Mouse (Mus musculus) heart, embryonic 10.5 days (tissue): ENCODE data around the gene Ankrd44. TPM values are rescaled to one million over a fixed set of nuclear protein-coding genes. Genes with fewer than 3 reads are reported as not detected.

Experiments used
- DNase-seq: peaks from one replicate; pipeline ENCODE4 v3.0.0-alpha.2; 2017; ENCODE audit warnings: low spot score
- H3K27ac ChIP-seq: fragments of 300-500 bp; sonication (generic); 2 replicates; pipeline ENCODE4 v1.5.1; 2016; ENCODE audit warnings: mild to moderate bottlenecking
- H3K27me3 ChIP-seq: fragments of 300-500 bp; sonication (generic); 2 replicates; pipeline ENCODE4 v1.6.1; 2016; ENCODE audit warnings: mild to moderate bottlenecking; ENCODE audit not compliant: poor library complexity, insufficient read depth, severe bottlenecking
- H3K36me3 ChIP-seq: fragments of 300-500 bp; sonication (generic); 2 replicates; pipeline ENCODE4 v1.6.1; 2016; ENCODE audit warnings: mild to moderate bottlenecking, moderate library complexity
- H3K4me1 ChIP-seq: fragments of 300-500 bp; sonication (generic); 2 replicates; pipeline ENCODE4 v1.6.1; 2016; ENCODE audit warnings: mild to moderate bottlenecking
- H3K4me3 ChIP-seq: fragments of 300-500 bp; sonication (generic); 2 replicates; pipeline ENCODE4 v1.5.1; 2016; ENCODE audit warnings: mild to moderate bottlenecking, moderate library complexity
- H3K9me3 ChIP-seq: fragments of 300-500 bp; sonication (generic); 2 replicates; pipeline ENCODE4 v1.6.1; 2016; ENCODE audit warnings: mild to moderate bottlenecking, moderate library complexity
- WGBS: fragments of 180-500 bp; shearing (Covaris S2); methylation state at CpG from one replicate; pipeline ENCODE4 v1.1.7; 2016; 5-methylcytosine and 5-hydroxymethylcytosine counted together
- polyA plus RNA-seq: library from polyadenylated mRNA; unstranded; fragments of >200 nt; fragmentation: Nextera tagmentation; extraction: Ambion mirVana; gene quantifications from 2 replicates; pipeline ENCODE4 v1.2.1, GENCODE M21; 2016

Gene Ankrd44
- polyA plus RNA-seq, 1 experiment from 2014 or later, result 10.9 TPM

GRCm38 (mm10) chr1:54829681-54830213, 96.4 kb downstream of the Ankrd44 start:
- Histone ChIP-seq H3K9me3 (no peaks in the 10 kb centered on the region), H3K4me3 (no peak overlapping the region), H3K36me3 (no peaks in the 10 kb centered on the region), H3K4me1 (peaks cover 31% of the 10 kb centered on the region), H3K27ac (no peak overlapping the region; the same call in 1 of the 2 replicates), H3K27me3 (no peaks in the 10 kb centered on the region)
- DNase-seq, result no peak
- 48% methylated on average over 5 of the region's 5 CpGs for WGBS

DNA sequence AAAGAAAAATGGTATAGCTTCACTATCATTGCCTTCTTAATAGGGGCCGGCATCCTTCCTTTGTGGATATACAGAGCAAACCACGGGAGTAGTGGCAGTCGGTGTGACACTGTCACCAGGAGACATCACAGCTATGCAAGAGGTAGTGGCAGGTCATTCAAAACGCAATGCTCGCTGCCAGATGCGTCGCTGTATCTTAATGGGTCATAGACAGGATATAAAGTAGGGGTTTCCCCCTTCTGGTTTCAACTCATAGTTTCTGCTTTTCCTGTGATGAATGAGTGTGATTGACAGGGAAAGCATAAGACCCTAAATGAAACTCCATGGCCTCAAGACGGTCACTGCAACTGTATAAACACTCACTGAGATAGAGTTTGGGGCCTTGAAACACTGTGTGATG, 98.4 kb downstream of the Ankrd44 start:
- H3K9me3 ChIP-seq, result no peaks in the 10 kb centered on the region
- no peaks in the 10 kb centered on the region for H3K36me3 ChIP-seq
- no peak overlapping the region for H3K27ac ChIP-seq
- H3K27me3 ChIP-seq, result no peaks in the 10 kb centered on the region
- 78% methylated on average over 8 of the region's 8 CpGs for whole genome bisulfite sequencing
- no peak overlapping the region for H3K4me3 ChIP-seq
- H3K4me1 ChIP-seq, result peaks cover 31% of the 10 kb centered on the region
- no peak for DNase-seq

DNA sequence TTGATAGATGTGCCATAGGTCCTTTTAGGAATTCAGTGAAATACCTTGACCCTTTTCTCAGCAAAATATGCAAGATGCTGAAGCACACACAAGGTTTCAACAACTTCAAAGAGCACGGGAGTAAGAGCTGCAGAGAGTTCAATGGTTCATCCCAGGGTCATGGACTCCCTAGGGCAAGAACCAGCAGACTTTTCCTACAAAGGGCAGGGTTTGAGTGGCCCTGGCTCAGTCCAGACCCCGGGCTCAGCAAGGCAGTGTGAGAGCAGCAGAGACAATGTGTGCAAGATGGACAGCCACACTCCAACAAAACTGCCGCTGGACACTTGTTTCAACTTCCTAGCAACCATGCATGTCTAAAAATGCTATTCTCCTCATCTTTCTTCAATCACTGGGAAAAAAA, 98.8 kb downstream of the Ankrd44 start:
- Histone ChIP-seq H3K4me1 (peaks cover 31% of the 10 kb centered on the region), H3K27ac (no peak overlapping the region), H3K4me3 (no peak overlapping the region), H3K27me3 (no peaks in the 10 kb centered on the region), H3K9me3 (no peaks in the 10 kb centered on the region), H3K36me3 (no peaks in the 10 kb centered on the region)
- WGBS, result 73% methylated on average over 3 of the region's 3 CpGs
- DNase-seq, result no peak

DNA sequence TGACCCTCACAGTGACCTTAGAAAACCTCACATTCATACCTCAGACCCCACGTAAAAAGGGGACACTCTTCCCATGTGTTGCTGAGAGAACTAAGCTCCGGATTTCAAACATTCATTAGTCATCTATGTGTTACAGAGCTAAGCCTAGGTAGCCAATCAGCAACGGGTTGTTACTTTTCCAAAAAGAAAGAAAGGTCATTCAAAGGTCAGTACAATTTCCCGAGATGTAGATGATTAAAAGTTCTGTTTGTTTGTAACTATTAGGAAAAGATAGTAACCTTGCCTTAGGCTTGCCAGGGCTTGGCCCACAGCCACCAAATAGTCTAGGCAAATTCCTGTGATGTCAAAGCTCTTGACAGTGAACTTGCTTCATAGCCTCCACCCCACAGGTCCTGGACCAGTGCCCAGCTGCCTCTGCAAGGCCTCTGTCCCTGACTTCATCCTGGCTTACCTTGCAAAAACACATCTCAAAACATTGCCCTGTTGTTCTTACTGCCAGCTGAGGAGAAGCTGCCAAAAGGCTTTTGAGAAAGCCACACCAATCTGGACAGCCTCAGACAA, 99.7 kb downstream of the Ankrd44 start:
- no peak overlapping the region for H3K4me3 ChIP-seq
- peak overlapping the region; percentile 47; the same call in 1 of the 2 replicates for H3K27ac ChIP-seq
- no peaks in the 10 kb centered on the region for H3K27me3 ChIP-seq
- 61% methylated on average over 4 of the region's 4 CpGs for WGBS
- no peaks in the 10 kb centered on the region for H3K36me3 ChIP-seq
- no peak for DNase-seq
- H3K4me1 ChIP-seq, result peaks cover 31% of the 10 kb centered on the region
- no peaks in the 10 kb centered on the region for H3K9me3 ChIP-seq

DNA sequence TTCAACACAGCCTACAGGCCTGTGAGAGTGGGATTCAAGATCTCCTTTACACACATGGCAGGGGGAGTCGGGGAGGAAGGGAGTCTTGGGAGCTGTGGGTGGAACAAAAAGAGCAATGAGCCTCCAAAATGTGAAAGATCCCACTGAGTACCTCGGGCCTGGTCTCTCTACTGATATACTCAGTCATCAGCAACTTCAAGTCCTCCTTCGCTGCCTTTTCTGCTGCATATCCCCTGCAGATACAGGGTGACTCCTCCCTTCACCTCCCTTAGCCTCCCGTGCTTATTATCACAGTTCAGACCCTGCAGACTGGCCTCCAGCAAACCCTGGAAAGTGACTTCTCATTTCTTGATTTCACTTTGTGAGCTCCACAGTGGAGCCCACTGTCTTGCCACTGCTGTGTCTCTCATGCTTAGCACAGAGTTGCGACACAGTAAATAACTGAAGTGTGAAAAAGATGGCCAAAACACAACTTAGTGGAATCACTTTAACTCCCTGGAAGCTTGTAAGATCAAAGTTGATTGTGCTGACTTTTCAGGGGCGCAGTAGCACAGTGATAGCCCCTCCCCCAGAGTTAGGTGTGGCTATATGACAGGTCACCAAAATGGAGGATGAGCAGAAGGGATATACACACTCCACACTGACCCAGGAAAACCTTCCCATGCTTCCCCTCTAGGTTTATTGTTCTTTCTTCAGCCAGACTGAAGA, 100.3 kb downstream of the Ankrd44 start:
- no peaks in the 10 kb centered on the region for H3K9me3 ChIP-seq
- WGBS, result 58% methylated on average over 6 of the region's 6 CpGs
- H3K27ac ChIP-seq, result peak overlapping the region; percentile 47; the same call in 1 of the 2 replicates
- H3K36me3 ChIP-seq, result no peaks in the 10 kb centered on the region
- DNase-seq, result peak; percentile 74
- peaks cover 31% of the 10 kb centered on the region for H3K4me1 ChIP-seq
- no peaks in the 10 kb centered on the region for H3K27me3 ChIP-seq
- no peak overlapping the region for H3K4me3 ChIP-seq

GRCm38 (mm10) chr1:54824106-54824808, 101.9 kb downstream of the Ankrd44 start:
- Histone ChIP-seq H3K27ac (no peak overlapping the region), H3K27me3 (no peaks in the 10 kb centered on the region), H3K4me3 (no peak overlapping the region), H3K4me1 (peaks cover 21% of the 10 kb centered on the region; the same call in 1 of the 2 replicates), H3K36me3 (no peaks in the 10 kb centered on the region), H3K9me3 (no peaks in the 10 kb centered on the region)
- DNase-seq, result peak; percentile 41
- WGBS, result 86% methylated on average over 14 of the region's 14 CpGs

- no peak overlapping the region for H3K27ac ChIP-seq
- peak; percentile 14 for DNase-seq
- H3K4me1 ChIP-seq, result peaks cover 12% of the 10 kb centered on the region; the same call in 1 of the 2 replicates
- H3K4me3 ChIP-seq, result no peak overlapping the region
- H3K36me3 ChIP-seq, result no peaks in the 10 kb centered on the region
- H3K9me3 ChIP-seq, result no peaks in the 10 kb centered on the region
- WGBS, result 88% methylated on average over 1 of the region's 1 CpGs
- no peaks in the 10 kb centered on the region for H3K27me3 ChIP-seq
Observed at GRCm38 (mm10) chr1:54821797-54822196, 104.4 kb downstream of the Ankrd44 start.

DNA sequence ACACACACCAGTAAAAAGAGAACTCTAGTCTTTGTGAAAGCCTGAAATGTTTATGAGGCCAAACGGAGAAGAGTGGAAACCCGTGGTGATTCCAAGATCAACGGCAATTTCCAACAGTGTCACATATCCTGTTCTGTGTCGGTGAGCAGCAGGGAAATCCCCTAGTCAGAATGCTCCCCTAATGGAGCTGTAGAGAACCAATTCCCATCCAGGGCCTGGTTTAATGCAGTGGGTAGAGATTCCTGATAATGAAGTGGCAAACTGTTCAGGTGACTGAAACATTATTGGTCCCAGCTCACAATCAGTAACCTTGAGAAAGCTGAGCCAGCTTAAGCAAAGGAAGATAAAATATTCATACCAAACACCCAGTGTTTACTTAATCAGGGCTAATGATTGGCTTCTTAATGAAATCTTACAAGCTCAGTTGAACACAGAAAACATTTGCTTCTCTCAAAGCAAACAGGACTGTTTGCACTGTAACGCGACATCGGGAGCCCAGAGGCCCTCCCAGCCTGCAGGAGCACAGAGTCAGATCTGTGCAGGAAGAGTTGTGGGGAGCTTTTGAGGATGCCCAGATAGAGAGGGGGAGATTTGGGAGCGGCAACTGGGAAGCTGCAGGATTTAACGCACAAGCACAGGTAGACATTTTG, 110.9 kb downstream of the Ankrd44 start:
- WGBS, result 71% methylated on average over 9 of the region's 9 CpGs
- Histone ChIP-seq H3K27ac (no peak overlapping the region), H3K36me3 (no peaks in the 10 kb centered on the region), H3K4me1 (no peaks in the 10 kb centered on the region; the same call in 1 of the 2 replicates), H3K9me3 (no peaks in the 10 kb centered on the region), H3K4me3 (no peak overlapping the region), H3K27me3 (no peaks in the 10 kb centered on the region)
- DNase-seq, result peak; percentile 59

DNA sequence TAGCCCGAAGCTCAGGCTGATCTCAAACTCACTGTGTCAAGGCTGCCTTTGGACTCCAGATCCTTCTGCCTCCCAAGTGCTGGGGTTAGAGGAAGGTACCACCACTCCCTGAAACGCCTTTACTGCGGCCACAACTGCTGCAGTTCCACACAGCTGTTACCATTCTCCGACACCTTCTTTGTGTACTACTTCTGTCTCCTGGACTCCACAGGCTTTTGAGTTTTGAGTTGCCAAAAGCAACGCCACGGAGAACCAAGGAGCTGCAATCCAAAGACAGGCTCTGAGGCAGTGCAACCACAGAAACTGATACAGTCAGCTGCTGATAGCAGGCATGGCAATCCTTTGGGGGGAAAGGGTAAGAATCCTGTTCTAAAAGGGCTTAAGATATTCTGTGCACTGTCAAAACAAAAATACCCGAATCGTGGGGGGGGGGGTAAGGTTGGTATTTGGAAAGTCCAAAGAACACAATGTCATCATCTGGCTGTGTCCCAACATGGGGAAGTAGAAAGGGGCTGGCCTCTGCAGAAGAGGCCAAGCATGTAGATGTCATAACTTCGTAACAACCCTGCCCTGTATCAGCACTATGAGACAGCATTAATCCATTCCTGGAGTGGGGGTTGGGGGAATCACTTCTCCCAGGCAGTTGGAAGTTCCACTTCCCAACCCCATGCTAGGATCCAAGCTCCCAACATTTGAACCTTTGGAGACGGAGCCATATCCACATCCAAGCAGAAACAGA, 116.2 kb downstream of the Ankrd44 start:
- H3K27me3 ChIP-seq, result no peaks in the 10 kb centered on the region
- 73% methylated on average over 10 of the region's 10 CpGs for WGBS
- H3K9me3 ChIP-seq, result no peaks in the 10 kb centered on the region
- H3K27ac ChIP-seq, result no peak overlapping the region
- DNase-seq, result peak; percentile 62
- H3K4me1 ChIP-seq, result peaks cover 4% of the 10 kb centered on the region; the same call in 1 of the 2 replicates
- no peaks in the 10 kb centered on the region for H3K36me3 ChIP-seq
- no peak overlapping the region for H3K4me3 ChIP-seq

GRCm38 (mm10) chr1:54809098-54809490, 117.1 kb downstream of the Ankrd44 start:
- no peak overlapping the region for H3K4me3 ChIP-seq
- H3K27ac ChIP-seq, result no peak overlapping the region
- no peaks in the 10 kb centered on the region for H3K27me3 ChIP-seq
- peak; percentile 55 for DNase-seq
- H3K9me3 ChIP-seq, result no peaks in the 10 kb centered on the region
- peaks cover 4% of the 10 kb centered on the region; the same call in 1 of the 2 replicates for H3K4me1 ChIP-seq
- H3K36me3 ChIP-seq, result no peaks in the 10 kb centered on the region
- WGBS, result 94% methylated on average over 13 of the region's 13 CpGs

DNA sequence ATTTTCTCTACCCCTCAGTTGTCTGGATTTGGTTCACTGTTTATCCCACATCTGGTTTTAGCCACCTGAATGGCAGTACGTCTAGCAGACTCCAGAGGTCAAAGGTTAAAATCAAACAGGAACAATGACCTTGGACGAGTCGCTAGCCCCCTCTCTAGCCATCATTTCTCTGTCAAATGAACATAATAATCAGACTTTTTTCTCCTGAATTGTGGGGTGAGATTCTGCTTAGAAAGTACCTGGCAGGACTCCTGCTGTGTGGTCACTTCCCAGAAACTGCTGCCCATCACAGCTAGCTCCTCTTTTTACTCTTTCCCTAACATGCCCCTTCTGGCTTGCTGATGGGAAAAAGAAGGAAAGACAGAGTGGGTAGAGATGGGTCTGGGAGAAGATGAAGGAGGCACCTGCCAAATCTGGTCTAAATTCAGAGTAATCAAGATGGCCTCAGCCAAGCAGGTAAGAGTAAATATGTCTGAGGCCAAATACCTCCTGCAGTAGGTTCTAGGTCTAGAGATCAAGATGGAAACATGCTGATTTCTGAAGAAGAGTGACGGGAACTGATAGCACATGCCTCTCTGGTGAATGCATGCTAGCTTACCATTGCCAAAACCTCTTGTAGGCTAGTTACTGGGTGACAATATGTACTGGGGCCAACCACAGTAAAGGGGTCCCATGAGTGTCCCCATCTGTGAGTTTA, 117.6 kb downstream of the Ankrd44 start:
- H3K27me3 ChIP-seq, result no peaks in the 10 kb centered on the region
- no peaks in the 10 kb centered on the region for H3K36me3 ChIP-seq
- no peak overlapping the region for H3K27ac ChIP-seq
- H3K4me3 ChIP-seq, result no peak overlapping the region
- peak; percentile 36 for DNase-seq
- peaks cover 4% of the 10 kb centered on the region; the same call in 1 of the 2 replicates for H3K4me1 ChIP-seq
- 75% methylated on average over 4 of the region's 4 CpGs for WGBS
- no peaks in the 10 kb centered on the region for H3K9me3 ChIP-seq

DNA sequence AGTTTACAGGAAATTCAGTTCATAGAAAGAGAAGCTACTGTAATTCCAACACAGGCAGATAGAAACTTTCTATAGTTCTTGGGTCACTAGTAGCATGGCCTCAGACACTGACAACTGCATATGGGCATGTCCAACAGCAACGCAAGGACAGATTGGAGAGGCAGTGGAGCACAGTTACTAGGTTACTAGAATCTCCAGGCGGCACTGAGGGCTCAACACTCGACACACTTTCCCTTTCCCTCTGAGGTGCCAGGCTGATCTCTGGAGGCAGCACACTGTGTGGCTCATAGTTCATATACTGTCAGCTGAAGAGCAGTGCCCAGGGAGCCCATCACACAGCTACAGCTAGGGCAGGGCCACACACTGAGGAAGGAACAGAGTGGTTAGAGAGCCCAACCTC, 118.4 kb downstream of the Ankrd44 start:
- H3K4me1 ChIP-seq, result peaks cover 4% of the 10 kb centered on the region; the same call in 1 of the 2 replicates
- H3K27ac ChIP-seq, result no peak overlapping the region
- no peaks in the 10 kb centered on the region for H3K27me3 ChIP-seq
- WGBS, result 82% methylated on average over 3 of the region's 3 CpGs
- no peaks in the 10 kb centered on the region for H3K9me3 ChIP-seq
- peak; percentile 52 for DNase-seq
- no peak overlapping the region for H3K4me3 ChIP-seq
- H3K36me3 ChIP-seq, result no peaks in the 10 kb centered on the region
